Mouse (Mus musculus) right cerebral cortex, adult 2 months (tissue): ENCODE results near the gene Olfr583.

Experiments used
- DNase-seq, 2 experiments: peaks; one replicate each; pipeline ENCODE4 v3.0.0; 2021 to 2022; ENCODE audit warnings: low spot score in 2 of 2

Olfr583 gene

DNA sequence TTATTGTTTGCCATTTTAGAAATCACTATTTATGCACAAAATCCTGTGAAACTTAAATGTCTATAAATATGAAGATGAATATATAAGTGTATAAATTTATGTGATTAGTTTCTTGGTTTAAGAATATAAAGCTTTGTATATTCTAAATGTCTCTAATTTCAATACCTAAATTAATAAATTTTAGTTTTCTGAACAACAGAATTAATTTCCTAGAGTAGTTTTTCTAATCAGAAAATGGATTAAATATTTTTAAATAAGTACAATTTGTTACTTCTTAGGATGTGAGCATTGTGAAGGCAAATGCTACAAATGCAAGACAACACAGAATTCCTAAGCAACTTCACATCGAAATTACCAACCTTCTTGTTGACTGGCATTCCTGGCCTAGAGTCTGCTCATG lies at the start of gene Olfr583:
Olfr583 (plus strand) TSS at position 301 of the 400 bp plus-strand sequence.
- DNase-seq, result no peak

DNA sequence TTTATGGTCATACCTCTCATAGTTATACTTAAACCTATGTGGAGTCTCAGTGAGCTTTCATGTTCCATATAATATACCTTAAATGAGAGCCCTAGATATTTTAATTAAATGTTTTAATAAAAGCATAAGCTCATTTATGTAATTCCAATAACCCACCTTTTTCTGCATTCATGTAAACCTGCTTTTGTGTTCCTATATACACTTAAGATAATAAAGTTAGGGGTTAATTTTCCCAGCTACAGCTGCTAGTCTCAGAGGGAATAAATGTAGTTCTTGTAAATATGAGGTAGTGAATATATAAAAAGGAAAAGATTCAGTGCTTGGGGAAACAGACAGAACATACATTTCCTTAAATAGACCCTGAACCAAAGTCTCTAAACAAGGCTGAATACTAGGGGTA lies 13.4 kb upstream of the Olfr583 start, which contains the start of gene Olfr582:
Olfr582 (plus strand) TSS at position 301 of the 400 bp plus-strand sequence.
- no peak for DNase-seq

- DNase-seq, result no peak
Measured at GRCm38 (mm10) chr7:103081585-103081984, 30.5 kb downstream of the Olfr583 start, which contains the start of gene Olfr584. Gene Olfr584, plus strand, starts transcription at chr7:103081885.

DNA sequence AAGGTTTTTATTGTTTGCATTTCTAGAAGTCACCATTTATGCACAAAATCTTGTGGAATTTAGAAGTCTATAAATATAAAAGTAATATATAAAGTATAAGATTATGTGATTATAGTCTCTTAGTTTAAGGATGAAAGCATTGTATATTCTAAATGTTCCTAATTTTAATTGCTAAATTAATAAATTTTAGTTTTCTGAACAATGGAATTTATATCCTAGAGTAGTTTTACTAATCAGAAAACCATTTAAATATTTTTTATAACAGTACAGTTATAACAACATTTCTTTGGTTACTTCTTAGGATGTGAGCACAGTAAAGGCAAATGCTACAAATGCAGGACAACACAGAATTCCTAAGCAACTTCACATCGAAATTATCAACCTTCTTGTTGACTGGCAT lies 46.3 kb downstream of the Olfr583 start, which contains the start of gene Olfr585:
Olfr585 (plus strand) TSS at position 301 of the 400 bp plus-strand sequence.
- DNase-seq, result no peak
